Mouse (Mus musculus) liver, embryonic 14.5 days (tissue): ENCODE results near the gene Olfr986. TPM values are rescaled to one million over a fixed set of nuclear protein-coding genes. Genes with fewer than 3 reads are reported as not detected.

Source experiments
- ATAC-seq: fragments of 200-750 bp; cut with Nextera tagmentation; 2 replicates; pipeline ENCODE4 v1.8.0; 2017; ENCODE audit warnings: moderate number of reproducible peaks, mild to moderate bottlenecking, moderate library complexity; ENCODE audit not compliant: insufficient read depth
- DNase-seq, 3 experiments: peaks; one replicate each; pipeline ENCODE4 v3.0.0-alpha.2; 2012 to 2013; ENCODE audit warnings: low read depth in 3 of 3, low spot score in 3 of 3
- H3K27ac ChIP-seq: fragments of 300-500 bp; sonication (generic); 2 replicates; pipeline ENCODE4 v1.5.1; 2014; ENCODE audit warnings: moderate library complexity, mild to moderate bottlenecking, control low read depth, inconsistent platforms
- H3K27me3 ChIP-seq: fragments of 300-500 bp; sonication (generic); 2 replicates; pipeline ENCODE4 v1.6.1; 2014; ENCODE audit warnings: mild to moderate bottlenecking, low read length, moderate library complexity; ENCODE audit not compliant: control insufficient read depth, insufficient read depth
- H3K36me3 ChIP-seq: fragments of 300-500 bp; sonication (generic); replicated peaks from 2 replicates; pipeline ENCODE4 v1.6.1; 2014; ENCODE audit warnings: low read depth; ENCODE audit not compliant: control insufficient read depth, insufficient read depth
- H3K4me1 ChIP-seq, 2 experiments: fragments of 200-500 bp in 1 of 2; fragments of 300-500 bp in 1 of 2; sonication (generic) in 1 of 2; replicated peaks; 2 replicates each; pipeline ENCODE4 v1.6.1; 2012 to 2014; ENCODE audit warnings: antibody characterized with exemption in 1 of 2, inconsistent platforms in 1 of 2, low read length in 1 of 2; ENCODE audit not compliant: control insufficient read depth in 2 of 2, insufficient read depth in 2 of 2
- H3K4me2 ChIP-seq: fragments of 300-500 bp; sonication (generic); 2 replicates; pipeline ENCODE4 v1.6.1; 2014; ENCODE audit warnings: low read depth, mild to moderate bottlenecking, control low read depth, moderate library complexity
- H3K4me3 ChIP-seq, 2 experiments: fragments of 200-500 bp in 1 of 2; fragments of 300-500 bp in 1 of 2; sonication (generic) in 1 of 2; 2 replicates each; pipeline ENCODE4 v1.5.1; 2012 to 2014; ENCODE audit warnings: low read depth in 2 of 2, low read length in 2 of 2, mild to moderate bottlenecking in 2 of 2, control low read depth in 1 of 2, inconsistent platforms in 1 of 2, moderate library complexity in 1 of 2; ENCODE audit not compliant: insufficient read depth in 1 of 2
- H3K9ac ChIP-seq: fragments of 300-500 bp; sonication (generic); replicated peaks from 2 replicates; pipeline ENCODE4 v1.6.1; 2014; ENCODE audit warnings: mild to moderate bottlenecking, control low read depth, moderate library complexity
- H3K9me3 ChIP-seq: fragments of 300-500 bp; sonication (generic); 2 replicates; pipeline ENCODE4 v1.6.1; 2016; ENCODE audit warnings: low read length, mixed read lengths; ENCODE audit not compliant: control insufficient read depth
- CTCF ChIP-seq: IDR thresholded peaks from 2 replicates; pipeline ENCODE4 v1.5.1; 2016; ENCODE audit warnings: antibody characterized with exemption, low read depth, control low read depth
- EP300 ChIP-seq: IDR thresholded peaks from 2 replicates; pipeline ENCODE4 v1.6.1; 2016; ENCODE audit warnings: antibody characterized with exemption, low read depth
- WGBS: fragments of 180-500 bp; shearing (Covaris S2); extraction: QIAGEN DNeasy Blood & Tissue Kit; methylation state at CpG from one replicate; pipeline ENCODE4 v1.1.7; 2014; ENCODE audit not compliant: insufficient replicate concordance; 5-methylcytosine and 5-hydroxymethylcytosine counted together
- polyA plus RNA-seq, 2 experiments: library from polyadenylated mRNA; depleted of rRNA in 1 of 2; stranded (reverse) in 1 of 2; unstranded in 1 of 2; fragments of >200 nt; fragmentation: Nextera tagmentation in 1 of 2; extraction: Ambion mirVana in 1 of 2; gene quantifications; 2 replicates each; pipeline versions ENCODE4 v1.2.1 to v1.2.3; 2012 to 2014

Gene Olfr986
- polyA plus RNA-seq, 2 experiments, result not detected

DNA sequence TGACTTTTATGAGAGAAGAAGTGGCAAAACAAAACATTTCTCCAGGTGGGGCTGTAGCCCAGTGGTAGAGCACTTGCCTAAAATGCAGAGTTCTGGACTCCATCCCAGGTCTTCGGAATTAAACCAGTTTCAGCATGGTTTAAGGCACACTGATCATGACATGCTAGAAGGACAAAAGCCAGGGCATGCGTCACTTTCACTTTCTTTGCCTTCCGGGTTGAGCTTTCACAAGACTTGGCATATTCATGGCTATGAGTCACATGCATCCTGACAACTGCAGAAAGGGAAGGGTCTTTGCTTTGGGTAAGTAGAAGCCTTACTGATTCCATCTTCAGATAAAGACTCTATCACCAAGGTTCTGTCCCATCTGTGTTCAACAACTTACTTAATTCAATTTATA lies 15.3 kb downstream of the Olfr986 start:
- no peak overlapping the region for H3K4me3 ChIP-seq
- H3K27ac ChIP-seq, result no peak overlapping the region
- H3K4me2 ChIP-seq, result no peak overlapping the region
- WGBS, result 55% methylated on average over 3 of the region's 3 CpGs
- H3K27me3 ChIP-seq, result no peaks in the 10 kb centered on the region
- no peak for DNase-seq
- no peak for ATAC-seq
- peaks cover 2 to 4% of the 10 kb centered on the region in 2 experiments; a peak in 2 of 4 replicates for H3K4me1 ChIP-seq
- H3K9ac ChIP-seq, result no peak overlapping the region
- no peaks in the 10 kb centered on the region for H3K36me3 ChIP-seq
- TF ChIP-seq EP300 (no peak), CTCF (no peak)
- no peaks in the 10 kb centered on the region for H3K9me3 ChIP-seq

DNA sequence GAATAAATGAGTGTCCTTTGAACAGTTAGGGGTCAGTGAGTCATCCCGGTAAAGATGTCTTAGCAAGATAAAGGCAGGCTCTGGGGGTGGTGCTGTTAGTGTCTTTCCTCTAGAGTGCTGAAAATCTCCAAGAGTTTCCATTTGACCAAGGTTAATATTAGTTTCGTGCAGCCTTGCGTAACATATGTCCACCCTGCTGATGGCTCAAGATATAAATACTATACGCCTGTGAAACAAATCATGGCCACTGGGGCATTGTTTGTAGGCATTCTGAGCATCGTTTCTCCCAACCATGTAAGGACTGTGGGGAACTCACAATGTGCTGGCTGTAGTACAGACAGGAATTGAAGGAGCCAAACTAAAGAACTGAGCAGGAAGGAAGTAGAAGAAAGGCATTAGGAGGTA lies 25.8 kb downstream of the Olfr986 start:
- H3K27ac ChIP-seq, result no peak overlapping the region
- H3K9ac ChIP-seq, result no peak overlapping the region
- no peak overlapping the region for H3K4me3 ChIP-seq
- no peaks in the 10 kb centered on the region for H3K27me3 ChIP-seq
- H3K36me3 ChIP-seq, result no peaks in the 10 kb centered on the region
- DNase-seq (no peak), ATAC-seq (no peak)
- H3K4me2 ChIP-seq, result no peak overlapping the region
- H3K4me1 ChIP-seq, result no peaks in the 10 kb centered on the region
- WGBS, result 41% methylated on average over 5 of the region's 5 CpGs
- no peak for TF ChIP-seq CTCF
- no peak for TF ChIP-seq EP300
- H3K9me3 ChIP-seq, result no peaks in the 10 kb centered on the region

DNA sequence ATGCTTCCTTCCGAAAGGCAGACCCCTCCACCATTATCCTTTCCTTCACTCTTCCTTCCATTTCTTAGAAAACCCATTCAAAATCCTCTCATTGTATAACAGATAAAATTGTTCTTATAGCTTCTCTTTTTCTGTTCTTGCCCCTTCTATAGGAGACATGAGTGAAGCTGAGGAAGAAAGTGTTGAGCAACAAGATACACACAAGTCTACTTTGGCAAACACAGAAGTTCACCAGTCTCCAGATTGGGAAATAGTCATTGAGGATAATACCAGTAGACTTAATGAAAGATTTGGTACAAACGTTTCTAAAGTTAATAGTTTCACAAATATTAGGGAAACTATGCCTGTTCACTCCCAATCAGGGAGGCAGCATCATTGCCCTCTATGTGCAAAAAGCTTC lies 30.0 kb downstream of the Olfr986 start:
- Histone ChIP-seq H3K27ac (no peak overlapping the region), H3K4me1 (no peaks in the 10 kb centered on the region), H3K4me2 (no peak overlapping the region), H3K27me3 (no peaks in the 10 kb centered on the region), H3K9ac (no peak overlapping the region), H3K4me3 (no peak overlapping the region), H3K36me3 (no peaks in the 10 kb centered on the region), H3K9me3 (no peaks in the 10 kb centered on the region)
- TF ChIP-seq CTCF, result no peak
- DNase-seq (no peak), ATAC-seq (no peak)
- WGBS, result 64% methylated on average over 2 of the region's 2 CpGs

DNA sequence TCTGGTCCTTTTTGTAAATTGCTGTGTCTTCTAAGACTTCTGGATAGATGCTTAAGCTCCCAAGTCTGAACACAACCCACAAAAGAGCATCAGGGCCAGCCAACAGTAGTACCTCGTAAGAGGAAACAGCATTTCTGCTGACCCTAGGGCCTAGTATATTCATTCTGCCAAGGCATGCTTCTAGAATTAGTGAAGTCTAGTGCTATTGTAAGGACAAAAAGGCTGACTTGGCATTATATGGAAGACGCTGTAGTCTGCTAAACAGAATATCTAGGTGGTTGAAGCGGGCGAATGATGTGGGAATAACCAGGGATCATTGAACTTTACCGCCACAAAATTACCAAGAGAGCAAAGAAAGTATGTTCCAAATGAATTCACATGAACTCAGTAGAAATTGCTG lies 33.3 kb downstream of the Olfr986 start:
- no peaks in the 10 kb centered on the region for H3K36me3 ChIP-seq
- no peak overlapping the region for H3K4me3 ChIP-seq
- DNase-seq (no peak), ATAC-seq (no peak)
- 73% methylated on average over 5 of the region's 5 CpGs for WGBS
- no peaks in the 10 kb centered on the region for H3K27me3 ChIP-seq
- no peak overlapping the region for H3K9ac ChIP-seq
- no peaks in the 10 kb centered on the region for H3K9me3 ChIP-seq
- H3K4me1 ChIP-seq, result no peaks in the 10 kb centered on the region
- H3K4me2 ChIP-seq, result no peak overlapping the region
- H3K27ac ChIP-seq, result no peak overlapping the region
- TF ChIP-seq EP300, result no peak
- no peak for TF ChIP-seq CTCF

DNA sequence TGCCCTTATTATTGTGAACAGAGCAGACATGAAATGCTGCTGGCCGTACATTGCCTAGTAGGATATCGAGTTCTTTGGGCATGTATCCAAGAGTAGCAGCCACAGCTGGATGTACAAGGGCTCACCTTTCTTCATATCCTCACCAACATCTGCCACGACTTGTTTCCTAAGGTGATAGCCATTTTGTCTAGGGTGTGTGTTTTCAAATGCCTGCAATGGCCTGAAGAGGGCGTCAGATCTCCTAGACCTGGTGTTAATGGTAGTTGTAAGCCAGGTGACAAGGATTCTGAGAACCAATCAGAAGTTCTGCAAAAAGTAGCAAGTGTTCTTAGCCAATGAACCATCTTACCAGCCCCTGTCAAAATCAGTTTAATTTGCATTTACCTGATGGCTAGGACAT lies 35.9 kb downstream of the Olfr986 start:
- Histone ChIP-seq H3K36me3 (no peaks in the 10 kb centered on the region), H3K9ac (no peak overlapping the region), H3K4me2 (no peak overlapping the region), H3K9me3 (no peaks in the 10 kb centered on the region), H3K4me3 (no peak overlapping the region), H3K27ac (no peak overlapping the region), H3K27me3 (no peaks in the 10 kb centered on the region), H3K4me1 (no peaks in the 10 kb centered on the region)
- no peak for TF ChIP-seq EP300
- no peak for TF ChIP-seq CTCF
- 48% methylated on average over 4 of the region's 4 CpGs for WGBS
- no peak for ATAC-seq
- DNase-seq, result no peak

DNA sequence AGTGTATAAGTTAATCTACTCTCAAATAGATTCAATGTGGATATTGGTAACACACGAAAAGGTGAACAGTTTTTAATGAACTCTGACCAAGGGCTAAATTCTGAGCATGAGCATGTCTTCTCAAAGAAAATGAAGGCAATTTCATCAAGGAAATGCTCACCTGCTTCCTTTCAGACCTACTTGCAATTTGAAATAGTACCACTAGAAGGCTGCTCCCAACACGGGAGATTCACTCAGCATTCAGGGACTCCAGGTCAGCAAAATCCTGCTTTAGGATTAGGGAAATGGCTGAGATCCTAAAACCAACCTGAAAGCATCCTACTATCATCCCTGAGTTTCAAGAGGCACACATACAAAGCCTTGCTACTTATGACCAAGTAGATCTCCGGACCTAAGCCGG lies 43.6 kb downstream of the Olfr986 start:
- no peak for DNase-seq
- H3K4me1 ChIP-seq, result no peaks in the 10 kb centered on the region
- H3K9me3 ChIP-seq, result no peaks in the 10 kb centered on the region
- ATAC-seq, result no peak
- no peak overlapping the region for H3K4me3 ChIP-seq
- H3K36me3 ChIP-seq, result no peaks in the 10 kb centered on the region
- H3K4me2 ChIP-seq, result no peak overlapping the region
- TF ChIP-seq EP300, result no peak
- no peak for TF ChIP-seq CTCF
- WGBS, result 48% methylated on average over 4 of the region's 4 CpGs
- H3K9ac ChIP-seq, result no peak overlapping the region
- H3K27ac ChIP-seq, result no peak overlapping the region
- H3K27me3 ChIP-seq, result no peaks in the 10 kb centered on the region
